Mouse (Mus musculus) cerebellum, postnatal 4 days (tissue): ENCODE data around the gene Irf2.

ENCODE experiments used
- DNase-seq, 2 experiments: peaks; one replicate each; pipeline ENCODE4 v3.0.0; 2022; ENCODE audit warnings: low spot score in 2 of 2, mixed read lengths in 1 of 2

Gene Irf2

GRCm38 (mm10) chr8:46801153-46801684 lies 61.7 kb downstream of the Irf2 start:
- DNase-seq, result no peak

DNA sequence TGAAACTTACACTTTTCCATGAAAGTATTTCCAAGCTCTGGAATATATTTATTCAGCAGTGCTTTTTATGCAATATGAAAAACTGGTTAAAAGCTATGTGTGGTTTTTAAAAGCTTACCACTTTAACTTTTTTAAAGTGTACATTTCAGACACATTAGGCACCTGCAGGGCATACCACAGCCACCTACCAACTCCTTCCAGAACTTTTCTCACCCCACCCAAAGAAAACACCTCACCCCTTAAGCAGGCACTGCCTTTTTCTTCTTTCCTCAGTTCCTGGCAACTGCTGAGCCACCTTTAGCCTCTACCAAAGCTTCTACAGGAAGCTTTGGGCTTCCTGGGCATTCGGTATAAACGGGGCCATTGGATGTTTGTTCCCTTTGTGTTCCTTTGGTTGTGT lies 62.5 kb downstream of the Irf2 start:
- no peak for DNase-seq

DNA sequence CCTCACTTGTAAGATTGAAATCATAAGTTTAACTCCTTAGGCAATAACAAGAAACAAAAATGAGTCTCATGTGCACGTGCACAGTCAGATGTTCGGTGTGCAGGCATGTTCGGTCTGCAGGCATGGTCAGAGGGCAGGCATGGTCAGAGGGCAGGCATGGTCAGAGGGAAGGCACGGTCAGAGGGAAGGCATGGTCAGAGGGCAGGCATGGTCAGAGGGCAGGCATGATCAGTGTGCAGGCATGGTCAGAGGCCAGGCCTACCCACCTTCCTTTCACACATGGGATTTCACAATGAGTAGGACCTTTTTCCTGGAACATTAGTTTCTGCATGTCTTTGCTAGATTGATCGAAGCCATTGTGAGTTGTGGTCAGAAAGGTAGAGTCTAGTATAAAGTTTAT lies 65.2 kb downstream of the Irf2 start:
- DNase-seq, result no peak

- DNase-seq, result no peak
Measured at GRCm38 (mm10) chr8:46811021-46811622, 71.6 kb downstream of the Irf2 start.

- no peak for DNase-seq
Measured at GRCm38 (mm10) chr8:46811944-46812343, 72.4 kb downstream of the Irf2 start.

DNA sequence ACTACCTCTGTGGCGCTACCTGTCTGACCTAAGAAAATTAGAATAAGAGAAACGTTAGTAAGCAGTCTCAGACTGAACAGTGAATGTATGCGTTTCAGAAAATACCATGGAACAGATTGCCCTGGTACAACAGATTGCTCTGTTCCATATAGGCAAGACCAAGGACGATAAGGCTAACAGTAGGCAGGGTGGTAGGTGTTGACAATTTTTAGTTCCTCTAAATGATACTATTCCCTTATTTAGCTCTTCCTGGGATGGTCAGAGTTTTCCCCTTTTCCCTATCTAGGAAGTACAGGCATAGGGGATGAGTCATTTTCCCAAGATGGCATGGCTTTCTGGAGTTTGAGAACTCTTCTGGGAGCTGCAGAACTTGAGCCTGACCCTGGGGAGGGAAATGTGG lies 73.4 kb downstream of the Irf2 start:
- no peak for DNase-seq

- no peak for DNase-seq
Measured at GRCm38 (mm10) chr8:46818106-46818989, 78.8 kb downstream of the Irf2 start.

DNA sequence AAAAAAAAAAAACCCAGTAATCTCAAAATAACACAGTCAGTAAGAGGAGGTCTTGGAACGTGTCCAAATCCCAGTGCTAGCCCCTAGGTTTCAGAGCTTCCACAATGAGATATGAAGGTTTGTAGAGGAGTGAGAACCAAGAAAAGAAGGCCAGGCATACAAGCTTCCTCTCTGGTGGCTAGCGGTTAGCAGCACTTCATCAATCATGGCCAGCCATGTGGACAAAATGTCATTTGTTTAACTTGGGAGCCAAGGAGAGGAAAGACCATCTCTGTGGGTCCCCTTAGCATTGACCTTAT lies 79.4 kb downstream of the Irf2 start:
- no peak for DNase-seq

GRCm38 (mm10) chr8:46828734-46829413 lies 89.3 kb downstream of the Irf2 start:
- DNase-seq, result no peak

DNA sequence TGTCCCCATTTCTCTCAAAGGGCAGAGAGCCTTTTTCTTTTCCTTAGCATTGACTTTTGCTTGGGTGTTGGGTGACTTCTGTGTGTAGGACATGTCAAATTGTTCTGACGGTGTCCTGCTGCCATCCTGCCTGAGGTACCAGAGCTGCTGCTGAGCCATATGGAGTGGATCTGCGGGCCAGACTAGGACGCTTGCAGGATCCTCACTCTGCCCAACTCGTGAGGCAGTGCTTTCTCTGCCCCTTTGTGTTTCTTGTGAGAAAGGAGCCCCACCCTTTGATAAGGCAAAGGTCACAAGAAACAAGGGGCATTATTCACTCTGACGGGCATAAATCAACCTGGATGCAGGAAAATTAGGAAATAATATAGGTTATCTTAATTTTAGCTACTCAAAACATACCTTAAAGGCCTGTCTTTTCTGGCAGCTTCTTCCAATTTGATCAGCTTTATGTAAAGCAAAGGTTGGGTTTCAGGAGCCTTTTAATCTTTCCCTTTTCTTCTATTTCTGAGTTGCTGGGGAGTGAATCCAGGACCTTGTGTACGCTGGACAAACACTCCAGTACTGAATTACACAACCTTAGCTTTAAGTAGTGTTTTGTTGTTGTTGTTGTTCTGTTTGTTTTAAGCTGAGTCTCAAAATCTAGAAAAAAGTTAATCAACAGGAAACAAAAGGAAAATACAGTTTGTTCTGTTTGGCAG lies 90.0 kb downstream of the Irf2 start:
- DNase-seq, result no peak

DNA sequence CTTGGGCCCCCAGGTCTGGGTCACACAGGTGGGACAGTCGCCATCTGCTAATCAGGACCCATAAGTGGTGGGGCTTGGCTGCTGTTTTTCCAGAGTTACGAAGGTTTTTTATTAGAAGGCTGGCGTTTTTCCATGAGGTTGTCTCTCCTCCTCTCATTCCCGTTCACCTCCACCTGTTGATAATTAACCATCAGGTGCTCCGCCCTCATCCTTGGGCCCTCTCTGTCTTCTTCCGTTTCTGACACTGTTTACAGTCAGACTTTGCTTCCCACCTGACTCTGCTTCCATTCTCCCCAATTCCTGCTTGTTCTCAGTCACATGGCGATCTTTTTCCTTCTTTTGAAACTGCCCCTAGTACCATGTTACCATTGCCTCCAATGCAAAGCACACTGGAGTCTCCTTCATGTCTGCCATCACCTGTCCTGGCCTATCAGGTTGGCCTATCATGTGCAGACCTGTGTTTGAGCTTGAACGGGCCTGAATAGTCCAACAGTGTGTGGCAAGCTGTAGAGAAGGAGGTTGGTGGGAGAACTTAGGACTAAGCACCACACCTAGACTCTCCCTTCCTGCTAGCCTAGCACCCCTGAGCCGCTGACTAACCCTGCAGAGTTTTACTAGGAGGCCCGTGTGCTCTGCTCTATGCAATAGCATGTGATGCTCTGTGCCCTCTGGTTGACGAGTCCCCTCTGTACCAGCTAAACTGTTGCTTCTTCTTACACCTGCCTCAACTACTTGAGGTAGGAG lies 90.8 kb downstream of the Irf2 start:
- DNase-seq, result no peak

DNA sequence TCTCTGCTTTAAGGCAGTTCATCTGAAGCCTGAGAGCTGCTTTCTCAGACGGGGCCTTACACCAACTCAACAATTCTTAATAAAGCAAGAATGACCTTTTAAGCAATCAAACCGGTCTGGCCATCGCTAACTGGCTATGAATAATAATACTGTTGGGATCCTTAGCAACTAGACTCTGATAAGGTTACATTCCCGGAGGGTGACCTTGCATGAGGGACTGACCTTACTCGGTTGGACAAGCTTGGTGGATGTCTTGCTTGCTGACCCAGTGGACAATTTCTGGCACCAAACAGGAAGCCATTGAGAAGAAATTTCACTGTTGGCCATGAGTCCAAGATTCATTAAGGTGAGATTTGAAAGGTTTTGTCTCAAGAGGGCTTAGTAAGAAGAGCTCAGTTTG lies 92.4 kb downstream of the Irf2 start:
- no peak for DNase-seq

- DNase-seq, result no peak
Measured at GRCm38 (mm10) chr8:46832399-46832798, 92.9 kb downstream of the Irf2 start.

DNA sequence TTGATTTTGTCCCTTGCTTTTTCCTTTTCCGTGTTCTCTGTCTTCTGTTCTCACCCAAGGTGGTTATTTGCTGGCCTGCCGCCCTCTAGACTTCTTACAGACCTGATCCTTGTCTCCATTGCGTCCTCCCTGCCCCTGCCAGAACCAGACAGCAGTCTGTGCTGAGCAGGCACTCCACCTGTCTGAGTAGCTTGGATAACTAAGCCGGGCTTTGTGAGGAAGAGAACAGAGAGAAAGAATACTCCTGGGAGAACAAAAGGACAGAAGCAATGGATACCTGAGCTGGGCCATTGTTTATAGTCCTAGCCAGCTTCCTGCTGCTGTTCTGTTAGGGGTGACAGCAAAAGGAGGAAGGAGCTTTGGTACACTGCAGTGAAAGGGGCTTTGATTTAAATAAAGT lies 94.2 kb downstream of the Irf2 start:
- no peak for DNase-seq

DNA sequence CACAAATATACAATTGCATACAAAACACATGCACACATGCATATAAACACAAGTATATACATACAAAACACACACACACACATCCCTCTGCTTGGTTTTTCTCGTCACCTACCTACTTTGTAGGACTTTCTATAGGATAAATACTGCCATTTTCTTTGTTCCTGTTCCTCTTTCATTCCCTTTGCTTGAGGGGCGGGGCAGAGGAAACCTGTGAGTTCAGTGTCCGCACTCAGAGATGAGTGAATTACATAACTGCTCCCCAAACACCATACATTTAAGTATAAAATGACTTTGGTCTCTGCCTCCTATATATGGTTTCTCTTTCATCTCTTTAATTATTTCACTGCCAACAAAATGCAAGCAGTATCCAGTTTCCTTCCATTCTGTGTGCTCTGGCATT lies 94.9 kb downstream of the Irf2 start:
- DNase-seq, result no peak

- no peak for DNase-seq
Measured at GRCm38 (mm10) chr8:46836011-46836652, 96.6 kb downstream of the Irf2 start.

- no peak for DNase-seq
Measured at GRCm38 (mm10) chr8:46836949-46837348, 97.4 kb downstream of the Irf2 start.

- DNase-seq, result no peak
Measured at GRCm38 (mm10) chr8:46838052-46838451, 98.5 kb downstream of the Irf2 start.

DNA sequence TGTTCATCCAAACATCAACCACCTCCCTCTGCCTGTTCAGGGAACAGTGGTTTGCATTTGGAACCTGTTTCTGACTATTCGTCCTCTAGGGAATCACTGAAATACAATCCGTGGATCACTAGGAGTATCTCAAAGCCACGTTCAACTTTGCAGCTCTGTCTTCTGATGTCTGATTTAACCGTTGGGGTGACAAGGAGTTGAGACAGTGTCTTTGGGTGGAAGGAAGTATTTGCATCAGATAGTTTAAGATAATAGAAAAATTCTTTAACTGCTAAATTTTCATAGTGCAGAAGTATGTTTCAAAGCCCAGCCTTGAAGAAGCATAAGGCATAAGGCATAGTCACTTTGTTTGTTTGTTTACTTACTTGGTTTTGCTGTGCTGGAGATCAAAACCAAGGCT lies 100.9 kb downstream of the Irf2 start:
- DNase-seq, result no peak

DNA sequence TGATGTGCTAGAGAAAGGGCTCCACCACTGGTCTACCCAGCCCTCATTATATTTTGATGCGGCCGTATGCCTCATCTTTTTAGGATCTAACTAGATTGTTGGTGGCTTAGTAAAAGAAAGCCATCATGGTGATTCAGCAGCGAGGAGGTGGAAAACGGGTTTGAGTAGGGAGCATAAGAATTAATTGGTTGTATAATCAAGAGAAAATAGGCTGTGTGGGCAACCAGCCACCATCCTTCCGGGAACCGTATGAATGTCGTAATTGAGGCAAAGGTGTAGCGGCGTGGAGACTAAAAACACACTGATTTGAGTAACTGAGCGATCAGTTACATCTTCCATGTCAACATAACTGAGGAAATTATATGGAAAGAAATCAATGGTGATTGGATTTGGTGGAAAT lies 101.3 kb downstream of the Irf2 start:
- no peak for DNase-seq

GRCm38 (mm10) chr8:46842676-46843181 lies 103.2 kb downstream of the Irf2 start:
- no peak for DNase-seq
